Mouse (Mus musculus): Measurements from ENCODE around the gene Cyp4a32. TPM values are rescaled to one million over a fixed set of nuclear protein-coding genes. Genes with fewer than 3 reads are reported as not detected.
A peak's percentile ranks its signal among the peaks of the same experiment; 100 is the strongest.

Cyp4a32 gene
- total and polyA plus RNA-seq, 3 experiments, result not detected

GRCm38 (mm10) chr4:115642967-115643754, 42.4 kb downstream of the Cyp4a32 start:
- no peaks in the 10 kb centered on the region for H3K79me2 ChIP-seq (replicated peaks; ENCODE audit: control insufficient read depth, insufficient read depth, low read length)
- H3K36me3 ChIP-seq (ENCODE audit: control insufficient read depth, insufficient read depth, low read length), result peaks cover 14% of the 10 kb centered on the region; the same call in 1 of the 2 replicates
- intact Hi-C loops (cut with DNase I), result loop anchor here (10.0 kb wide), 1 partner anchor 202 kb away; no protein-coding TSS in a partner anchor
- H3K4me3 ChIP-seq, result no peak overlapping the region
- no peaks in the 10 kb centered on the region for H3K27me3 ChIP-seq (ENCODE audit: control insufficient read depth, insufficient read depth, low read length)
- WGBS, result 14% methylated on average over 5 of the region's 5 CpGs
- no peak overlapping the region for H3K9ac ChIP-seq (ENCODE audit: low read depth, low read length)
- TF ChIP-seq EP300 (IDR thresholded peaks at IDR 0.05; ENCODE audit: insufficient read depth, low read depth, low read length) (0 out of 2 replicates have a peak, but pooled peaks have one; percentile 18), CTCF (IDR thresholded peaks at IDR 0.05) (peak; percentile 23), POLR2A (IDR thresholded peaks at IDR 0.05; ENCODE audit: insufficient read depth, low read depth, low read length) (no peak)
- H3K27ac ChIP-seq, result peak overlapping the region; percentile 53
- DNase-seq, result peak in 1 of 2 experiments; percentile 45
- H3K4me1 ChIP-seq (ENCODE audit: control insufficient read depth, insufficient read depth, low read length), result peaks cover 7% of the 10 kb centered on the region

- H3K4me3 ChIP-seq, result peak overlapping the region; percentile 23; the same call in 1 of the 2 replicates
- intact Hi-C loops (cut with DNase I), result loop anchor here (5.0 to 10.0 kb wide), 2 partner anchors 163 to 199 kb away; no protein-coding TSS in a partner anchor
- DNase-seq, result peak in 1 of 2 experiments; percentile 62
- peaks cover 17% of the 10 kb centered on the region; the same call in 1 of the 2 replicates for H3K36me3 ChIP-seq (ENCODE audit: control insufficient read depth, insufficient read depth, low read length)
- H3K27me3 ChIP-seq (ENCODE audit: control insufficient read depth, insufficient read depth, low read length), result no peaks in the 10 kb centered on the region
- H3K27ac ChIP-seq, result peak overlapping the region; percentile 38
- no peak for TF ChIP-seq EP300 (IDR thresholded peaks at IDR 0.05; ENCODE audit: insufficient read depth, low read depth, low read length)
- no peak for TF ChIP-seq POLR2A (IDR thresholded peaks at IDR 0.05; ENCODE audit: insufficient read depth, low read depth, low read length)
- no peak for TF ChIP-seq CTCF (IDR thresholded peaks at IDR 0.05)
- no peaks in the 10 kb centered on the region for H3K79me2 ChIP-seq (replicated peaks; ENCODE audit: control insufficient read depth, insufficient read depth, low read length)
- H3K4me1 ChIP-seq (ENCODE audit: control insufficient read depth, insufficient read depth, low read length), result peaks cover 9% of the 10 kb centered on the region
- H3K9ac ChIP-seq (ENCODE audit: low read depth, low read length), result 0 out of 2 replicates have a peak overlapping the region, but pooled peaks have one; percentile 19
Measured at GRCm38 (mm10) chr4:115645371-115645770, 44.6 kb downstream of the Cyp4a32 start.

GRCm38 (mm10) chr4:115647580-115647979, 46.8 kb downstream of the Cyp4a32 start, which contains the start of gene Cyp4b1:
Gene Cyp4b1, minus strand, starts transcription at chr4:115647723.
- H3K79me2 ChIP-seq (replicated peaks; ENCODE audit: control insufficient read depth, insufficient read depth, low read length), result no peaks in the 10 kb centered on the region
- peaks cover 7% of the 10 kb centered on the region; the same call in 1 of the 2 replicates for H3K36me3 ChIP-seq (ENCODE audit: control insufficient read depth, insufficient read depth, low read length)
- peak; percentile 88 for TF ChIP-seq POLR2A (IDR thresholded peaks at IDR 0.05; ENCODE audit: insufficient read depth, low read depth, low read length)
- TF ChIP-seq CTCF (IDR thresholded peaks at IDR 0.05), result peak; percentile 18; the same call in 1 of the 2 replicates
- peak; percentile 33; the same call in 1 of the 2 replicates for TF ChIP-seq EP300 (IDR thresholded peaks at IDR 0.05; ENCODE audit: insufficient read depth, low read depth, low read length)
- intact Hi-C loops (cut with DNase I), result loop anchor here (2.0 to 10.0 kb wide), 3 partner anchors 61 to 197 kb away; no protein-coding TSS in a partner anchor
- 41% methylated on average over 9 of the region's 9 CpGs for WGBS
- peak within 1 kb of the TSS; percentile 80 for H3K27ac ChIP-seq
- DNase-seq, result peak; percentile 82 to 86
- H3K9ac ChIP-seq (ENCODE audit: low read depth, low read length), result peak within 1 kb of the TSS; percentile 68
- H3K4me3 ChIP-seq, result peak within 1 kb of the TSS; percentile 47
- peaks cover 9% of the 10 kb centered on the region for H3K4me1 ChIP-seq (ENCODE audit: control insufficient read depth, insufficient read depth, low read length)
- H3K27me3 ChIP-seq (ENCODE audit: control insufficient read depth, insufficient read depth, low read length), result no peaks in the 10 kb centered on the region

- Histone ChIP-seq H3K36me3 (ENCODE audit: control insufficient read depth, insufficient read depth, low read length) (peaks cover 4% of the 10 kb centered on the region; the same call in 1 of the 2 replicates), H3K4me1 (ENCODE audit: control insufficient read depth, insufficient read depth, low read length) (peaks cover 3% of the 10 kb centered on the region), H3K4me3 (no peak overlapping the region), H3K27me3 (ENCODE audit: control insufficient read depth, insufficient read depth, low read length) (no peaks in the 10 kb centered on the region), H3K79me2 (replicated peaks; ENCODE audit: control insufficient read depth, insufficient read depth, low read length) (no peaks in the 10 kb centered on the region), H3K27ac (peak overlapping the region; percentile 43), H3K9ac (ENCODE audit: low read depth, low read length) (no peak overlapping the region)
- 63% methylated on average over 2 of the region's 2 CpGs for WGBS
- no peak for TF ChIP-seq CTCF (IDR thresholded peaks at IDR 0.05)
- no peak for TF ChIP-seq POLR2A (IDR thresholded peaks at IDR 0.05; ENCODE audit: insufficient read depth, low read depth, low read length)
- TF ChIP-seq EP300 (IDR thresholded peaks at IDR 0.05; ENCODE audit: insufficient read depth, low read depth, low read length), result no peak
- peak in 1 of 2 experiments; percentile 42 for DNase-seq
- intact Hi-C loops (cut with DNase I), result loop anchor here (5.0 to 10.0 kb wide), 2 partner anchors 166 to 196 kb away; no protein-coding TSS in a partner anchor
Measured at GRCm38 (mm10) chr4:115648752-115649151, 48.0 kb downstream of the Cyp4a32 start.

- no peaks in the 10 kb centered on the region for H3K79me2 ChIP-seq (replicated peaks; ENCODE audit: control insufficient read depth, insufficient read depth, low read length)
- DNase-seq, result peak in 1 of 2 experiments; percentile 15
- peak overlapping the region; percentile 43 for H3K27ac ChIP-seq
- H3K4me1 ChIP-seq (ENCODE audit: control insufficient read depth, insufficient read depth, low read length), result peaks cover 3% of the 10 kb centered on the region
- no peak overlapping the region for H3K4me3 ChIP-seq
- intact Hi-C loops (cut with DNase I), result loop anchor here (5.0 to 10.0 kb wide), 2 partner anchors 167 to 195 kb away; no protein-coding TSS in a partner anchor
- no peak overlapping the region for H3K9ac ChIP-seq (ENCODE audit: low read depth, low read length)
- H3K27me3 ChIP-seq (ENCODE audit: control insufficient read depth, insufficient read depth, low read length), result no peaks in the 10 kb centered on the region
- TF ChIP-seq CTCF (IDR thresholded peaks at IDR 0.05) (no peak), POLR2A (IDR thresholded peaks at IDR 0.05; ENCODE audit: insufficient read depth, low read depth, low read length) (no peak), EP300 (IDR thresholded peaks at IDR 0.05; ENCODE audit: insufficient read depth, low read depth, low read length) (no peak)
- H3K36me3 ChIP-seq (ENCODE audit: control insufficient read depth, insufficient read depth, low read length), result peaks cover 4% of the 10 kb centered on the region; the same call in 1 of the 2 replicates
Measured at GRCm38 (mm10) chr4:115649344-115649743, 48.6 kb downstream of the Cyp4a32 start.

Data from heart, adult 2 months (tissue).